Mouse (Mus musculus) intestine, embryonic 14.5 days (tissue): ENCODE results near the gene Etl4. TPM values are rescaled to one million over a fixed set of nuclear protein-coding genes. Genes with fewer than 3 reads are reported as not detected.

Experiments
- ATAC-seq: fragments of 200-750 bp; cut with Nextera tagmentation; replicated peaks from 2 replicates; pipeline ENCODE4 v1.8.0; 2017; ENCODE audit warnings: low read depth, moderate number of reproducible peaks, moderate TSS enrichment, moderate library complexity; ENCODE audit not compliant: low FRiP score, low TSS enrichment
- DNase-seq: peaks from one replicate; pipeline ENCODE4 v3.0.0-alpha.2; 2018; ENCODE audit warnings: low spot score
- H3K27ac ChIP-seq: fragments of 300-500 bp; sonication (generic); 2 replicates; pipeline ENCODE4 v1.5.1; 2014; ENCODE audit warnings: low read depth, mild to moderate bottlenecking, control low read depth
- H3K27me3 ChIP-seq: fragments of 300-500 bp; sonication (generic); replicated peaks from 2 replicates; pipeline ENCODE4 v1.6.1; 2014; ENCODE audit warnings: low read length, control low read depth; ENCODE audit not compliant: control insufficient read depth, insufficient read depth
- H3K36me3 ChIP-seq: fragments of 300-500 bp; sonication (generic); 2 replicates; pipeline ENCODE4 v1.6.1; 2014; ENCODE audit warnings: low read length, control low read depth; ENCODE audit not compliant: control insufficient read depth, insufficient read depth
- H3K4me1 ChIP-seq: fragments of 300-500 bp; sonication (generic); replicated peaks from 2 replicates; pipeline ENCODE4 v1.6.1; 2014; ENCODE audit warnings: low read length, control low read depth, mixed read lengths; ENCODE audit not compliant: control insufficient read depth, insufficient read depth
- H3K4me2 ChIP-seq: fragments of 300-500 bp; sonication (generic); 2 replicates; pipeline ENCODE4 v1.6.1; 2014; ENCODE audit warnings: low read length
- H3K4me3 ChIP-seq: fragments of 300-500 bp; sonication (generic); 2 replicates; pipeline ENCODE4 v1.5.1; 2014; ENCODE audit warnings: low read depth, low read length, control low read depth, mixed read lengths
- H3K9ac ChIP-seq: fragments of 300-500 bp; sonication (generic); 2 replicates; pipeline ENCODE4 v1.6.1; 2014; ENCODE audit warnings: mild to moderate bottlenecking, low read length
- H3K9me3 ChIP-seq: fragments of 300-500 bp; sonication (generic); 2 replicates; pipeline ENCODE4 v1.6.1; 2016; ENCODE audit warnings: low read length, control low read depth; ENCODE audit not compliant: control insufficient read depth
- WGBS: fragments of 180-500 bp; shearing (Covaris S2); extraction: QIAGEN DNeasy Blood & Tissue Kit; methylation state at CpG from one replicate; pipeline ENCODE4 v1.1.7; 2014; 5-methylcytosine and 5-hydroxymethylcytosine counted together
- polyA plus RNA-seq: library from polyadenylated mRNA; unstranded; fragments of >200 nt; fragmentation: Nextera tagmentation; extraction: Ambion mirVana; gene quantifications from 2 replicates; pipeline ENCODE4 v1.2.1, GENCODE M21; 2014

The Etl4 gene
- polyA plus RNA-seq, 1 experiment from 2014 or later, result 47.8 TPM

DNA sequence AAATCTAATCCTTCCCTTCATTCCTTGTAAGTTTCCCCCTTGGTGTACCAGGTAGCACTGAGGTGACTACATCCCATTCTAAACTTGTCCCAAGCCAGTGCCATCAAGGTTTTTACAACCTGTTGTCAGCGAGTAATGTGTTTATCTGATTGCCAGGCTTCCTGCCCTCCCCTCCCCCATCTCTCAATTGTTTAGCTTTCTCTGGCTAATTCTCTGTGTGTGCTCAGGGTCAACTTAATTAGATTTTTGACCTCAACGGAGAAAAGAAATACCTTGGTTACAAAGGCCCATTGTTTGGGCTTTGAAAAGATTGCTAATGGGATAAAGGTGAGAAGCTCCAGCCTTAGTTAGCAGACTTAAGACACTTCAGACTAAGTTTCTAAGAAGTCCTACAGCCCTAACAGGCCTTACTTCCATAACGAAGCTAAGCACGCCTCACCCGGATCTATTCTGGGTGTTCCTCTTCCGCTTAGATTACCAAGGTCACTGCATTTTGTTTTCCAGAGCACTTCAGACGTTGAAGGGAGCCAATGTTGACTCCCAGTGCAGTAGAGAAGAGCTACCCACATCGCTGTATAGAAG is 586.7 kb downstream of the Etl4 start:
- no peak for DNase-seq

DNA sequence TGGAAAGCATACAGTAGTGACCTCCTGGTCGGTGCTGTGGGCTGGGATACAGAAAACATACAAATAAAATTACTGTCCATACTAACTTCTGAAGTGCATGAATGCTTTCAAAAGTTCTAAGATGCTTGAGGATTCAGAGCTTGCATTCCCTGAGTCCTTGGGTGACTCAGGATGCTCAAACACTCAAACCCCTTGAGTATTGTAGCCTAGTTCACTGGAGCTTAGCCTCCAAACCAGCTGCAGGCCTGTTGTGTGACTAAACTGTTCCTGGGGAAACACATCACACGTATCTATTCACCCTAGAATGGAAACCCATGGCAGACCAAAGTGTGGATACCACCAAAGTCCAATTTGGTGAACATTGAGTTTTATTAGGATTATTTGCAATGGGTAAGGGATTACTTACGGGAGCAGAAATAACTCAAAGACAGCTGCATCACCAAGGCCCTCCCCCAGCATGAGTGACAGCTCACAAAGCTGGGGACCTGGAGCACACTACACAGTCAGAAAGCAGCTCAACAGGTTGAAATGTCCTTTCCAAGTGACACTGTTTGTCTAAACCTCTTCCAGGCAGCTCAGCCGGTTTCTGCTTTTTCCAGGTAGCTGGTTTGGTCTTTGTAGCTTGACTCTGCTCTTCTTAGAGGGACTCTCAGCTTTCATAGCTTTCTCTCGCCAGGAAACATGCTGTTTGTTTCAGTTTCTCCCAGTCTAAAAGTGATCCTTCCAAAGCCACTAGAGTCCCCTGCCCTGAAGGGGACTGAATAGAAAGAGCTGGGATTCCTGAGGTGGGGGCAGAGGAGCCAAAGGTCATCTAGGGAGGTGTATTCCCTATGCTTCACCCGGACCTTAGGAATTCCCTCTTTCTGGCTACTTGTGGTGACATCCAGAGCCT is 598.5 kb downstream of the Etl4 start:
- Histone ChIP-seq H3K4me1 (no peaks in the 10 kb centered on the region), H3K4me2 (no peak overlapping the region), H3K4me3 (no peak overlapping the region), H3K27me3 (no peaks in the 10 kb centered on the region), H3K9ac (no peak overlapping the region), H3K9me3 (no peaks in the 10 kb centered on the region), H3K36me3 (no peaks in the 10 kb centered on the region), H3K27ac (no peak overlapping the region)
- 61% methylated on average over 6 of the region's 6 CpGs for WGBS
- DNase-seq, result no peak
- ATAC-seq, result no peak

More for the DNA sequence above, 586.7 kb downstream of the Etl4 start:
- WGBS, result 54% methylated on average over 8 of the region's 8 CpGs
- H3K9ac ChIP-seq, result no peak overlapping the region
- H3K4me2 ChIP-seq, result no peak overlapping the region
- no peaks in the 10 kb centered on the region for H3K4me1 ChIP-seq
- no peaks in the 10 kb centered on the region for H3K36me3 ChIP-seq
- H3K27ac ChIP-seq, result no peak overlapping the region
- ATAC-seq, result no peak
- peaks cover 5% of the 10 kb centered on the region; the same call in 1 of the 2 replicates for H3K9me3 ChIP-seq
- no peaks in the 10 kb centered on the region for H3K27me3 ChIP-seq
- no peak overlapping the region for H3K4me3 ChIP-seq

DNA sequence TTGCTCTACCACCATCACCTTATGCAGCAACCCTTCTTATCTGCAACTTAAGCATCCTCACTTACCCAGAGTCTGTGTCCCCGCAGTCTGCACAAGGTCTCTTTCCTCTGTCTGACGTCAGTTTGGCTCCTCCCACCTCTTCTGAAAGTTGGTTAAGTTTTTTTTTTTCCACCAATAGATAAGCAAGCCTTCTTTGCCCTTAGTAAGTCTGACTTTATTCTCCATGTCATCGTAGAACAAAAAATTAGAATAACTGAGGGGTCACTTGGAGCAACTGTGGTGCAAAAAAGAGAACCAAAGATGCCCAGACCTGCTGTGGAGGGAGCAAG is 599.1 kb downstream of the Etl4 start:
- Histone ChIP-seq H3K9ac (no peak overlapping the region), H3K36me3 (no peaks in the 10 kb centered on the region), H3K27me3 (no peaks in the 10 kb centered on the region), H3K4me2 (no peak overlapping the region), H3K4me3 (no peak overlapping the region), H3K4me1 (no peaks in the 10 kb centered on the region), H3K9me3 (no peaks in the 10 kb centered on the region), H3K27ac (no peak overlapping the region)
- ATAC-seq (no peak), DNase-seq (no peak)
- 63% methylated on average over 3 of the region's 3 CpGs for WGBS

DNA sequence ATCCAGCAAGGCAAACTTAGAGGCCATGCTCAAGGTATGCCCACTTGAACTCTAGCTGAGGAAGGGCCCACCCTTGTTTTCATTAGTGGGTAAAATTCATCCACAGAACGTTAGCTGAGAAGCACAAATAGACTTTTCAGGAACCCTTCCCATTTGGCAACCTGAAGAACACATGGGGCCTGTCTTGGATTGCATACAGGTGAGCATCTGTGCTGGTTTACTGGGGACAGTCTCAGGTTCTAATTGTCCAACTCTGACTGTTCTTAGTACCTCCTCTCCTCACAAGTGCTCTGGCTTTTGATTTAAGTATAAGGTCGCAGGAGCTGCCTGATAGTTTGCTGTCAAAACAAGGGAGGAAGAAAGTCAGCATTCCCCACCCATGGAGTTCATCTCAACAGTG is 600.5 kb downstream of the Etl4 start:
- H3K4me1 ChIP-seq, result no peaks in the 10 kb centered on the region
- no peak for ATAC-seq
- H3K27me3 ChIP-seq, result no peaks in the 10 kb centered on the region
- no peak overlapping the region for H3K9ac ChIP-seq
- DNase-seq, result no peak
- H3K36me3 ChIP-seq, result no peaks in the 10 kb centered on the region
- no peak overlapping the region for H3K4me3 ChIP-seq
- H3K4me2 ChIP-seq, result no peak overlapping the region
- 95% methylated on average over 2 of the region's 2 CpGs for WGBS
- no peak overlapping the region for H3K27ac ChIP-seq
- H3K9me3 ChIP-seq, result no peaks in the 10 kb centered on the region

DNA sequence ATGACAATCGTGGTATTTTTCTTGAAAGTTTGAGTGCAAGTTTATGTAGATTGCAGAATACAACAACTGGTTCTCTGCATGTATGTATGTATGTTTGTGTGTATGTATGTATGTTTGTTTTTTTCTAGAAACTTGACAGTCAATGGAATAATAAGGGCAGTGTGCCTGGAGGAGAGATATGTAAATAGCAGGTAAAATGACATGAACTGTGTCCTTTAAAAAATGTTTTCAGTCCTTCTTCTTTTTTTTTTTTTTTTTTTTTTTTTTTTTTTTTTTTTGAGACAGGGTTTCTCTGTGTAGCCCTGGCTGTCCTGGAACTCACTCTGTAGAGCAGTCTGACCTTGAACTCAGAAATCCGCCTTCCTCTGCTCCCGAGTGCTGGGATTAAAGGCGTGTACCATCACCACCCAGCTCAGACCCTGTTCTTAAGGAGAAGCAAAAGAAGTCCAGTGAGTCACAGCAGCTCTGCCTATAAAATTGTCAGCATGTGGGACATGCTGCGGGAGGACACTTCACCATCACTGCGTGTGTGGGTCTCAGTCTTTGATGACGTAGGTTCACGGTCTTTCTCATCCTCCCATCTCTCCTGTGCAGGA is 606.8 kb downstream of the Etl4 start:
- ATAC-seq (no peak), DNase-seq (no peak)
- H3K27ac ChIP-seq, result no peak overlapping the region
- H3K4me2 ChIP-seq, result no peak overlapping the region
- no peaks in the 10 kb centered on the region for H3K9me3 ChIP-seq
- H3K36me3 ChIP-seq, result no peaks in the 10 kb centered on the region
- no peaks in the 10 kb centered on the region for H3K27me3 ChIP-seq
- H3K9ac ChIP-seq, result no peak overlapping the region
- H3K4me3 ChIP-seq, result no peak overlapping the region
- WGBS, result 83% methylated on average over 8 of the region's 8 CpGs
- H3K4me1 ChIP-seq, result peaks cover 14% of the 10 kb centered on the region

DNA sequence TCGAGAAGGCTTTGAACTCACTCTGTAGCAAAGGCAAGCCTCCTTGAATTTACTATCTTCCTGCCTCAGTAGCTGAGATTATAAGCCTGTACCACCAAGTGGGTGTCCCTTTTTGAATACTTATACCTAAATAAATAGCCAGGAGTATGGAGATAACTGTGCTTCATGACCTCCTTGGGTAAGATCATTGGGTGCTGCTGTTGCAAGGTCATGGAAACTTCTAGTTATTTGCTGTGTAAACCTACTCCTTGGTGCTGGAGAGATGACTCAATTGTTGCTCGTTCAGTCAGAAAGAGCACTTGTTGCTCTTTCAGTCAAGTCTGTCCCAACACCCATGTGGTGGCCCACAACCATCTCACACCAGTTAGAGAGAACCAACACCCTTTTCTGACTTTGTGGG is 608.3 kb downstream of the Etl4 start:
- Histone ChIP-seq H3K4me1 (peaks cover 25% of the 10 kb centered on the region), H3K27me3 (no peaks in the 10 kb centered on the region), H3K36me3 (no peaks in the 10 kb centered on the region), H3K27ac (no peak overlapping the region), H3K4me3 (no peak overlapping the region), H3K9ac (no peak overlapping the region), H3K9me3 (no peaks in the 10 kb centered on the region), H3K4me2 (no peak overlapping the region)
- DNase-seq (no peak), ATAC-seq (no peak)
- 75% methylated on average over 2 of the region's 2 CpGs for WGBS

DNA sequence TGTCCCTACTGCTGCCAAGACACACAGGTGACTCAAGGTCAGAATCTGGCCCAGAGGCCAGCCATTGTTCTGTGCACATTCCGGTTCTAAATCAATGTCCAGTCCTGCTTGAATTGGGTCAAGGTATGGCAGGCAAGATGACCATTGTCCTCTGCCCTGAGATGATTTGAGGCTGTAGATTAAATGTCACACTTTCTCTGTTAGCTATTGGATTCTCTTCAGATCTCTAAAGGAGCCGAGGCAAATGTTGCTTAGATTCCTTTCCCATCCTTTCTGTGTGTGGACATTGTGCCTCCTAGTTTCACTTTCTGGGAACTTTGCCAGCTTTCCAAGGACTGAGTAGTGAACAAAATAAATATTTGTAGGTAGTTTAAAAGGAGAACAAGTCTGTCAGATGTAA is 608.9 kb downstream of the Etl4 start:
- Histone ChIP-seq H3K27me3 (no peaks in the 10 kb centered on the region), H3K9ac (no peak overlapping the region), H3K4me3 (no peak overlapping the region), H3K9me3 (no peaks in the 10 kb centered on the region), H3K4me2 (no peak overlapping the region), H3K27ac (0 out of 2 replicates have a peak overlapping the region, but pooled peaks have one; percentile 93), H3K36me3 (no peaks in the 10 kb centered on the region), H3K4me1 (peaks cover 25% of the 10 kb centered on the region)
- ATAC-seq, result no peak
- 42% methylated on average over 2 of the region's 2 CpGs for WGBS
- DNase-seq, result no peak

DNA sequence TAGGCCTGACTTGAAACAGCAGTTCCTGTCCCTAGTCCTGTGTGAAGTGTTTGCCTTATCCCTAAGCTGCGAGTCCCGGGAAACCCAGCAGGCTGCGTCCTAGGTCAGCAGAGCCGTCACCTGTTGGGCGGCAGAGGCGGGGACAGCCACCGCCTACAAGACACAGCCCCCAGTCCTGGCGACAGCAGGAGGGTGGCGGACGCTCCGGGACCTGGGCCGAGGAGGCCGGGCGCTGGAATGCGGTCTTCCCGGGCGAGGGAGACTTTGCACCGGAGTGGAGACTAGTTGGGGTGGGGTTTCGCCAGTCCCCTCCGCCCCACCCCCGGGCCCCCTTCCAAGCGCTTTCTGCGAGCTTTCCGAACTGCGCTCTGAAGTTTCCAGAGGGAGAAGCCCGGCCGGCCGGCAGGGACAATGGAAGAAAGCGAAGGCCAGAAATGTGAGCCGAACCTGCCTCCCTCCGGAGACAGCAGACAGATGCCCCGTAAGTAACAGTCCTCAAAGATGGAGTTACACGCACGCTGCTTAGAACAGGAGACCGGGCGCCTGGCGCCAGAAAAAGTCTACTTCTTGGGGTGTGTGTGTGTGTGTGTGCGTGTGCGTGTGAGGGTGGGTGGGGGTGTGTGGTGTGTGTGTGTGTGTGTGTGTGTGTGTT is 610.0 kb downstream of the Etl4 start:
- under 1% methylated on average over 39 of the region's 39 CpGs for WGBS
- H3K27ac ChIP-seq, result peak overlapping the region; percentile 93
- peak; percentile 92 for ATAC-seq

More for the DNA sequence above, 610.0 kb downstream of the Etl4 start:
- no peaks in the 10 kb centered on the region for H3K27me3 ChIP-seq
- peaks cover 25% of the 10 kb centered on the region for H3K4me1 ChIP-seq
- H3K9me3 ChIP-seq, result no peaks in the 10 kb centered on the region
- peak overlapping the region; percentile 61 for H3K4me3 ChIP-seq
- H3K36me3 ChIP-seq, result no peaks in the 10 kb centered on the region
- H3K4me2 ChIP-seq, result peak overlapping the region; percentile 67
- DNase-seq, result peak; percentile 89
- peak overlapping the region; percentile 70 for H3K9ac ChIP-seq
